Mouse (Mus musculus) intestine, embryonic 16.5 days (tissue): ENCODE results near the gene Dnaja2. TPM values are rescaled to one million over a fixed set of nuclear protein-coding genes. Genes with fewer than 3 reads are reported as not detected.

Experiments
- ATAC-seq: fragments of 200-750 bp; cut with Nextera tagmentation; 2 replicates; pipeline ENCODE4 v1.8.0; 2017; ENCODE audit warnings: moderate TSS enrichment, moderate library complexity
- H3K27ac ChIP-seq: fragments of 300-500 bp; sonication (generic); 2 replicates; pipeline ENCODE4 v1.5.1; 2014; ENCODE audit warnings: mild to moderate bottlenecking, low read length
- H3K27me3 ChIP-seq: fragments of 300-500 bp; sonication (generic); replicated peaks from 2 replicates; pipeline ENCODE4 v1.6.1; 2014; ENCODE audit warnings: low read length, control low read depth, mixed read lengths; ENCODE audit not compliant: control insufficient read depth, insufficient read depth
- H3K36me3 ChIP-seq: fragments of 300-500 bp; sonication (generic); 2 replicates; pipeline ENCODE4 v1.6.1; 2014; ENCODE audit warnings: low read length, control low read depth; ENCODE audit not compliant: control insufficient read depth, insufficient read depth
- H3K4me1 ChIP-seq: fragments of 300-500 bp; sonication (generic); 2 replicates; pipeline ENCODE4 v1.6.1; 2014; ENCODE audit warnings: low read length, control low read depth, mixed read lengths; ENCODE audit not compliant: control insufficient read depth, insufficient read depth
- H3K4me2 ChIP-seq: fragments of 300-500 bp; sonication (generic); 2 replicates; pipeline ENCODE4 v1.6.1; 2014; ENCODE audit warnings: low read depth, low read length, control low read depth
- H3K4me3 ChIP-seq: fragments of 300-500 bp; sonication (generic); 2 replicates; pipeline ENCODE4 v1.5.1; 2014; ENCODE audit warnings: mild to moderate bottlenecking, low read length
- H3K9ac ChIP-seq: fragments of 300-500 bp; sonication (generic); 2 replicates; pipeline ENCODE4 v1.6.1; 2014; ENCODE audit warnings: low read depth, low read length
- H3K9me3 ChIP-seq: fragments of 300-500 bp; sonication (generic); 2 replicates; pipeline ENCODE4 v1.6.1; 2016; ENCODE audit warnings: low read length, control low read depth; ENCODE audit not compliant: control insufficient read depth
- WGBS: fragments of 180-500 bp; shearing (Covaris S2); extraction: QIAGEN DNeasy Blood & Tissue Kit; methylation state at CpG from one replicate; pipeline ENCODE4 v1.1.7; 2014; 5-methylcytosine and 5-hydroxymethylcytosine counted together
- polyA plus RNA-seq: library from polyadenylated mRNA; unstranded; fragments of >200 nt; fragmentation: Nextera tagmentation; extraction: Ambion mirVana; gene quantifications from 2 replicates; pipeline ENCODE4 v1.2.1, GENCODE M21; 2015

Dnaja2 gene
- polyA plus RNA-seq = 136 and 149 TPM in 2 replicates

DNA sequence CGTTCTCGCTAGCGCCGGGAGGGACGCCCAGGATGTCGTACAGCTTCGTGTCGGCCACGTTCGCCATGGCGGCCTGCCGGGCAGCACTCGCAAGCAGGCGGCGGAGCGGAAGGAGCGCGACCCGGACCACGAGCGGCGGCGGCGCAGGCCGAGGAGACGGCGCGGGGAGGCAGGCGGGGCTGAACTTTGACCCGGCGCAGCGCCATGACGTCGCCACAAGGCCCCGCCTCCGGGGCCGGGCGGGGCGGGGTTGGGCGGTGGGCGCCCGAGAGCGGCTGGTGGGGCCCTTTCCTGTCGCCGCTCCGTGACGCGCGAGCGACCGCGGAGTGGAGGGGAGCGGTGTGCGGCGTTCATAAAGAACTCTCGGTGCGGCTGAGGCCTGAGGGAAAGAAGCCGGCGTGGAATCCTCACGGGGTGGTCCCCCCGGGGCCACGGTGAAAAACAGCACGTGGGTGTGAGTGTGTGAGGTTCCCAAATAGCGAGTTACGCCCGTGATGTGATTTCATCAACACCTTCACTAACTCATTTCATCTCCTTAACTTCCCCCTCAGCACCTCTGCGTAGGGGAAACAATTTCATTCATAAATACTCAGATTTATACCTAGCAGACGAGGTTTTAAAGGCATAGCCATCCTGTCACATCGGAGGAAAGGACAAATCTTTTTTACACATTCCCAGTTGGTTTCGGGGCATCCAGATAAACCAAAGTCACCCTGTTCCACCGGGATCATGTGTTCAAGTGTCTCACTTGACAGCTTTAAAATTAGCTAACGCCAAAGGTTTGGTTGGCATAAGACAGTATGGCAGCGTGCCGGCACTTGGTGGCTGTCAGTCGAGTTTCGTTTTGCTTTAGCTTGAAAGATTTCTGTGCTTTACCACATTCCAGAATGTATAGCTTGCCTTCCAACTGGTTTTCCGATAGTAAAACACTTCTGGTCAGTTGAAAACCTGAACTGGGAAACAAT lies at the start of gene Dnaja2:
Gene Dnaja2 (minus strand): TSS at position 164 of the 965 bp plus-strand sequence.
- Histone ChIP-seq H3K4me3 (peak within 1 kb of the TSS; percentile 91), H3K27me3 (no peaks in the 10 kb centered on the region), H3K9me3 (no peaks in the 10 kb centered on the region), H3K4me2 (peak within 1 kb of the TSS; percentile 59), H3K27ac (peak within 1 kb of the TSS; percentile 97), H3K4me1 (0 out of 2 replicates have a peak, but pooled peaks cover 4% of the 10 kb centered on the region), H3K9ac (peak within 1 kb of the TSS; percentile 93), H3K36me3 (0 out of 2 replicates have a peak, but pooled peaks cover 4% of the 10 kb centered on the region)
- peak; percentile 96 for ATAC-seq
- WGBS = under 1% methylated on average over 58 of the region's 77 CpGs

DNA sequence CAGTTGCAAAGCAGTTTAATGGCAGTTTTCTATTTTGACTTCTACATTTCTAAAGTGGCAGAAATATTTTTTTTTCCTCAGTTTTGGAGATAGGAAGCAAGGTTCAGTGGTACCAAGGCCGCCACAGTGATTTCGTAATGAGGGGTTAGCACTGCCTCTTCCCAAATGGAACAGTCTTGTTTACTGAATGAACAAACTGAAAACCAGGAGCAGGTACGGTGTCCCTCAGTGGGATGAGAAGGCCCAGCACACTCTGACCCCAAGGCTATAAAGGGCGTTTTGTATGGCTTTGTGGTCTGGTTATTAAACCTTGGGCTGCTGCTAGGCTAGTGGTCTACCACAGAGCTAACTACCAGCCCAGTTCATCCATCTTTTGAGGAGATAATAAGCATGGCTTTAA lies 49.1 kb upstream of the Dnaja2 start:
- ATAC-seq = no peak
- H3K27me3 ChIP-seq = no peaks in the 10 kb centered on the region
- no peak overlapping the region for H3K9ac ChIP-seq
- H3K4me3 ChIP-seq = no peak overlapping the region
- no peaks in the 10 kb centered on the region for H3K9me3 ChIP-seq
- H3K4me1 ChIP-seq = no peaks in the 10 kb centered on the region
- no peak overlapping the region for H3K27ac ChIP-seq
- H3K36me3 ChIP-seq = no peaks in the 10 kb centered on the region
- 74% methylated on average over 4 of the region's 4 CpGs for WGBS
- no peak overlapping the region for H3K4me2 ChIP-seq

DNA sequence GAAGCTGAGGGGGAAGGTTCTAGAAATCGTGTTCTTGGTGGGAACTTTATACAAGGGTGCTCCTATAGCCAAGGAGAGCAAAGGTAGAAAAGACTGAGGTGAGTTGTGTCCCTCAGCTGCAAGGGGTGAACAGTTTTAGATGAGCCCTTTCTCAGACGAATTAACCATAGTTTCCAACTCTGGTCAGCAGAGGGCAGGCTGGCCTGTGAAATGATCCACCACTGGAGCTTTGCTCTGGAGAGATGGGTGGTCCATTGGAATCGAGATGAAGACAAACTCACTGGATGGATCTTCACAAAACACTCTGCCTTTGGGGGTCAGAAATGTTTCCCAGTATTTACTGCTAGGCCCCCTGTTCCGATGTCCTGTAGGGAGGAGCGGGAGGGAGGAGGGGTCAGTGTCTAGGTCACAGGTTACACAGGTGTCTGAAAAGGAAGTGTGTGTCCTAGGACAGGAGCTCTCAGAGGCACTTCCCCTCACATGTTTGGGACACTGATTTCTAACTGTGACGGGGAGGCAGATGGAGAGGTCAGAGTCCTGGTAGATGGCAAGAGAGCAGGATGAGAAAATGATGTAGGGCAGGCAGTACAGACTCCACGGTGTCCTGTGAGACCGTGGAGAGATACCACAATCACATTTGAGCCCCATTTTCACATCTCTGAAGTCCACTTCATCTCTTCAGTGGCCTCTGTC lies 48.2 kb upstream of the Dnaja2 start:
- ATAC-seq = no peak
- H3K27me3 ChIP-seq = no peaks in the 10 kb centered on the region
- no peak overlapping the region for H3K27ac ChIP-seq
- no peaks in the 10 kb centered on the region for H3K4me1 ChIP-seq
- H3K4me2 ChIP-seq = no peak overlapping the region
- H3K9me3 ChIP-seq = no peaks in the 10 kb centered on the region
- 40% methylated on average over 8 of the region's 8 CpGs for whole genome bisulfite sequencing
- H3K9ac ChIP-seq = no peak overlapping the region
- H3K4me3 ChIP-seq = no peak overlapping the region
- H3K36me3 ChIP-seq = no peaks in the 10 kb centered on the region

DNA sequence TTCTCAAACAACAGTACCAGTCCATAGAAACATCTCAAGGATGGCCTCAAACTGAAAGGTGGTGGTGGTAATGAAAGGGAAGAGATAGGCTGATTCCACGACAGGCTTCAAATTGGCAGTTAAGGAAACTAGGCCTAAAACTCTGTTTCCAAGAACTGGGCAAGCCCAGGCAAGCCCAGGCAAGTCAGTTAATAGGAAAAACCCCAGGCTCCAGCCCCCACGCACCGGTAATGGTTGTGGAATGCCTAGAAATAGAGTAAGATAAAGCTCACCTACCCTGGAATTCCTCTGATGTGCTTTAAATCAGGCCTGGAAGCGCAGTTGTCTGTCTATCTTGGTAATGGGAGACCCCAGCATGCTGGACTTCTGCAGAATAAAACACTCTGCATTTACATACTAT lies 47.6 kb upstream of the Dnaja2 start:
- Histone ChIP-seq H3K27ac (no peak overlapping the region), H3K9me3 (no peaks in the 10 kb centered on the region), H3K4me1 (no peaks in the 10 kb centered on the region), H3K27me3 (no peaks in the 10 kb centered on the region), H3K36me3 (no peaks in the 10 kb centered on the region), H3K4me3 (no peak overlapping the region), H3K9ac (no peak overlapping the region), H3K4me2 (no peak overlapping the region)
- no peak for ATAC-seq
- WGBS = 78% methylated on average over 4 of the region's 4 CpGs

DNA sequence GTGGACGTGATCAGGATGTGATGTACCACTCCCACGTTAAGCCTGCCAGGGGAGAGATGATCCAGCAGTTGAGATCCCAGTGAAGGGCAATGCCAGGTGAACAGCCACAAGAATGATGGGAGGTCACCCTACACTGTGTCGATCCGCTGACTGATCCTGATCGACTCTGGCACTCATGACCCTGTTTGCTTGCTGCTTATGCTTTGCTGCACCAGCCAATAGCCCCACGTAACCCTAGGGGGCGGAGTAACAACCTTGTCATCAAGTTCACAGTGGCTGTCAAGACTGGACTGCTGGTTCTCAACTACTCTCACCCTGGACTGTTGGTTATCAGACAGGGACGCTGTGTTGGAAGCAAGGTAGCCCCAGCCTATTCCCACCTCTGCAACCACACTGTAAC lies 46.6 kb upstream of the Dnaja2 start:
- Histone ChIP-seq H3K36me3 (no peaks in the 10 kb centered on the region), H3K4me3 (no peak overlapping the region), H3K27me3 (no peaks in the 10 kb centered on the region), H3K27ac (no peak overlapping the region), H3K9ac (no peak overlapping the region), H3K9me3 (no peaks in the 10 kb centered on the region), H3K4me2 (no peak overlapping the region), H3K4me1 (no peaks in the 10 kb centered on the region)
- WGBS = 77% methylated on average over 8 of the region's 8 CpGs
- ATAC-seq = no peak

DNA sequence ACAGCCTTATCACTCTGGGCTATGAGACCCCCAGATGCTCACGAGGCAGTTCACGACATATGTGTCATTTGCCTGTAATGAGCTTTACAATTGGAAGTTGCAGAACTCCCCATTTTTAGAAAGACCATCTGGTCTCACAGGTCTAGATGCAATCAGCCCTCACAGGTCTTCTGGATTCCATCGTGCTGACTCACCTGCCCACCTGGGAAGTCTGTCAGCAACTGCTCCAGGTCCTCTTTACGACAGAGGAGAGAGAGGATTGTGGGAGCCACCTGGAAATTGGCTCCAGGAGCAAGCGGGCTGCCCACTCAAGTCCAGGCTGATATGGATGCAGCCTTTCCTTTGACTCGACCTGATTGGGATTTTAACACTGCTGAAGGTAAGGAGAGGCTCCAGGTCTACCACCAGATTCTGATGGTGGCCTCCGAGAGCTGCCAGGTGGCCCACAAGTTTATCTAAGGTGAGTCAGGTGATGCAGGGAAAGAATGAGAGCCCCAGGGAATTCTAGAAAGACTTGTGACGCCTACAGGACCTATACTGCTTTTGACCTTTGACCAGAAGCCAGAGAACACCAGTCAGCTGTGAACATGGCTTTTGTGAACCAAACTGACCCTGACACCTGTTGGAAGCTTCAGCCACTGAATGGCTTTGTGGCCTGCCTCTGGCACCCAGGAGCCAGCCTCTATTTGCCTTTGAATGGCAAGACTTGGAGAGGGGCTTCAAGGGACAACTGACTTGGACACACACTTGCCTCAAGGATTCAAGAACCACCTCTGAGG lies 42.5 kb upstream of the Dnaja2 start:
- Histone ChIP-seq H3K4me2 (no peak overlapping the region), H3K9ac (no peak overlapping the region), H3K9me3 (no peaks in the 10 kb centered on the region), H3K4me3 (no peak overlapping the region), H3K27me3 (no peaks in the 10 kb centered on the region), H3K27ac (no peak overlapping the region), H3K36me3 (no peaks in the 10 kb centered on the region), H3K4me1 (no peaks in the 10 kb centered on the region)
- ATAC-seq = peak; percentile 66; the same call in 1 of the 2 replicates
- WGBS = 48% methylated on average over 8 of the region's 8 CpGs

DNA sequence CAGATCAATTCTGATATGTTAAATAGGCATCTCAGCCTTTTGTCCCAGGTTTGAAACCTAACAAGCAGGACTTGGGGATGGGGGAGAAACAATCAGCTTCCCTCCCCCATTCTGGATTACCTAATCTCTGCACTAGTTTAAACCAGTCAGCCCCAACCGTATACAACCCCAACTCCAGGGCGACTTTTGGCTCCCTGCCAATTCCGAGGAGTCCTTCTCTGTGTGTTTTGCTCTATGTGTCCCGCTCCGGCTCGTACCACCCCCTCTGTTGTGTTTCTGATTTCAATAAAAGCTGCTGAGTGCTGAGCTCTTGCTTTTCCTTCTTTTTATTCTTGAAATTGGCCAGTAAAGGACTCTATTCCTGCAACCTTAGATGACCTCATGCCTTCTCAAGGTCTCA lies 40.2 kb upstream of the Dnaja2 start:
- H3K9ac ChIP-seq = no peak overlapping the region
- no peaks in the 10 kb centered on the region for H3K36me3 ChIP-seq
- no peak overlapping the region for H3K27ac ChIP-seq
- no peak overlapping the region for H3K4me3 ChIP-seq
- no peaks in the 10 kb centered on the region for H3K27me3 ChIP-seq
- ATAC-seq = peak; percentile 70; the same call in 1 of the 2 replicates
- no peaks in the 10 kb centered on the region for H3K9me3 ChIP-seq
- WGBS = 15% methylated on average over 6 of the region's 6 CpGs
- no peaks in the 10 kb centered on the region for H3K4me1 ChIP-seq
- H3K4me2 ChIP-seq = no peak overlapping the region; the same call in 1 of the 2 replicates

DNA sequence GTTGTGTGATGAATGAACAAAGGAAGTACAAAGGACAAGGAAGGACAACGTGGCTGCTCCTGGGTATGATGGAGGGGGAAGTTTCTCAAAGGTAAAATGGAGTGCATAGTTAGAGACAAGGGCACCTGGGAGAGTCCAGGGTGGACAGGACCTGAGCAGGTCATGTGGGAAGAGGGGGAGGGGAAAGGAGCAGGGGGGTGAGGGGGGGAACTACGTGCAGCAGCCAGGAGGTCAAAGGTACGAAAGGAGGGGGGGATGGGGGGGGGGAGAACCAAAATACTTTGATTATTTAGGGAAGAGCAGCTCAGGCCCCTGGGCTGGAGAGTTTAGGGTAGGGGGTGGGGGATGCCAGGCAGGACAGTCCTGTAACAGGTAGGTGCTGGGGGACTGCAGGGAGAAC lies 39.8 kb upstream of the Dnaja2 start:
- no peak overlapping the region for H3K4me2 ChIP-seq
- H3K9ac ChIP-seq = no peak overlapping the region

DNA sequence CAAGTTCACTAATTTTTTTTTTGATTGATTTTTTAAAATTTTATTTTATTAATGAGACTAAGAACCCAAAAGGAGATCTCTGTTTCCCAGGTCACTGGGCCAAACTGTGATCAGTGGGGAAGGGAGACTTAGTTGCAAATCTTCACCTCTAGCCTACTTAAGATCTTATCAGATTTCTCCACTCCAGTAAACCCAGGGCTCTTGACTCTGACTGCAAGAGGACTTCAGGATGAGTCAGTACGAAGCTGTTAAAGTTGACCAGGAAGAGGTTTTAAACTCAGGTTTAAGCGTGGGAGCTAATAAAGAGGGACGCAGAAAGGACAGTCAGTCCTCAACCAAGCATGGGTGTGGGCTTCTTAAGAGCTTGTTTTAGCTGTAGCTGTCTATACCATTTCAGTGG lies 38.2 kb upstream of the Dnaja2 start:
- no peak overlapping the region for H3K9ac ChIP-seq
- H3K36me3 ChIP-seq = no peaks in the 10 kb centered on the region
- no peak overlapping the region for H3K4me3 ChIP-seq
- 61% methylated on average over 3 of the region's 3 CpGs for WGBS
- H3K27ac ChIP-seq = no peak overlapping the region
- H3K9me3 ChIP-seq = no peaks in the 10 kb centered on the region
- peak; percentile 31; the same call in 1 of the 2 replicates for ATAC-seq
- no peaks in the 10 kb centered on the region for H3K27me3 ChIP-seq
- no peaks in the 10 kb centered on the region for H3K4me1 ChIP-seq
- no peak overlapping the region for H3K4me2 ChIP-seq

More for the DNA sequence above, 39.8 kb upstream of the Dnaja2 start:
- no peak overlapping the region for H3K27ac ChIP-seq
- ATAC-seq = no peak
- H3K27me3 ChIP-seq = no peaks in the 10 kb centered on the region
- no peaks in the 10 kb centered on the region for H3K36me3 ChIP-seq
- no peaks in the 10 kb centered on the region for H3K4me1 ChIP-seq
- 37% methylated on average over 3 of the region's 3 CpGs for WGBS
- H3K4me3 ChIP-seq = no peak overlapping the region
- H3K9me3 ChIP-seq = no peaks in the 10 kb centered on the region
